Mouse (Mus musculus) E14TG2a.4 (cell line): ENCODE measurements around the gene Pdzd2.

ENCODE experiments used
- H3K27me3 ChIP-seq: 2 replicates; pipeline ENCODE4 v1.6.1; 2014; ENCODE audit warnings: low read length, control low read depth; ENCODE audit not compliant: insufficient read depth
- H3K36me3 ChIP-seq: 2 replicates; pipeline ENCODE4 v1.6.1; 2014; ENCODE audit warnings: low read length, control low read depth; ENCODE audit not compliant: insufficient read depth
- H3K4me1 ChIP-seq: replicated peaks from 2 replicates; pipeline ENCODE4 v1.6.1; 2014; ENCODE audit warnings: low read depth, low read length, control low read depth
- H3K4me3 ChIP-seq: replicated peaks from 2 replicates; pipeline ENCODE4 v1.5.1; 2014; ENCODE audit warnings: mild to moderate bottlenecking, low read length
- H3K9me3 ChIP-seq: 2 replicates; pipeline ENCODE4 v1.6.1; 2014; ENCODE audit warnings: low read length, control low read depth
- CTCF ChIP-seq: conservative IDR thresholded peaks from 2 replicates; pipeline ENCODE4 v1.5.1; 2014; ENCODE audit warnings: low read length
- NANOG ChIP-seq: IDR thresholded peaks from 2 replicates; pipeline ENCODE4 v1.6.1; 2014; ENCODE audit warnings: borderline replicate concordance, low read length, mixed read lengths
- POU5F1 ChIP-seq: IDR thresholded peaks from 2 replicates; pipeline ENCODE4 v1.6.1; 2014; ENCODE audit warnings: low read length, borderline replicate concordance

The Pdzd2 gene

GRCm38 (mm10) chr15:12431188-12431587 lies 308.5 kb downstream of the Pdzd2 start:
- Histone ChIP-seq H3K4me3 (no peak overlapping the region), H3K9me3 (no peaks in the 10 kb centered on the region), H3K27me3 (no peaks in the 10 kb centered on the region), H3K4me1 (peaks cover 48% of the 10 kb centered on the region), H3K36me3 (no peaks in the 10 kb centered on the region)
- TF ChIP-seq NANOG (no peak), CTCF (no peak), POU5F1 (no peak)

- peaks cover 49% of the 10 kb centered on the region for H3K4me1 ChIP-seq
- H3K36me3 ChIP-seq = no peaks in the 10 kb centered on the region
- no peak overlapping the region for H3K4me3 ChIP-seq
- H3K27me3 ChIP-seq = no peaks in the 10 kb centered on the region
- no peak for TF ChIP-seq CTCF
- no peak for TF ChIP-seq NANOG
- no peak for TF ChIP-seq POU5F1
- no peaks in the 10 kb centered on the region for H3K9me3 ChIP-seq
Measured at GRCm38 (mm10) chr15:12430670-12431069, 309.1 kb downstream of the Pdzd2 start.

GRCm38 (mm10) chr15:12429572-12430431 lies 309.9 kb downstream of the Pdzd2 start:
- H3K4me3 ChIP-seq = no peak overlapping the region
- H3K4me1 ChIP-seq = peaks cover 49% of the 10 kb centered on the region
- H3K36me3 ChIP-seq = no peaks in the 10 kb centered on the region
- no peaks in the 10 kb centered on the region for H3K27me3 ChIP-seq
- H3K9me3 ChIP-seq = no peaks in the 10 kb centered on the region
- TF ChIP-seq CTCF (no peak), POU5F1 (no peak), NANOG (no peak)

GRCm38 (mm10) chr15:12427818-12428217 lies 311.9 kb downstream of the Pdzd2 start:
- H3K27me3 ChIP-seq = no peaks in the 10 kb centered on the region
- H3K9me3 ChIP-seq = no peaks in the 10 kb centered on the region
- H3K4me3 ChIP-seq = no peak overlapping the region
- TF ChIP-seq NANOG (no peak), POU5F1 (no peak), CTCF (no peak)
- H3K4me1 ChIP-seq = peaks cover 55% of the 10 kb centered on the region
- no peaks in the 10 kb centered on the region for H3K36me3 ChIP-seq

- Histone ChIP-seq H3K4me3 (no peak overlapping the region), H3K36me3 (no peaks in the 10 kb centered on the region), H3K9me3 (no peaks in the 10 kb centered on the region), H3K27me3 (no peaks in the 10 kb centered on the region), H3K4me1 (peaks cover 59% of the 10 kb centered on the region)
- no peak for TF ChIP-seq CTCF
- TF ChIP-seq NANOG = no peak
Measured at GRCm38 (mm10) chr15:12426342-12426741, 313.4 kb downstream of the Pdzd2 start.

- H3K9me3 ChIP-seq = no peaks in the 10 kb centered on the region
- H3K4me1 ChIP-seq = peaks cover 53% of the 10 kb centered on the region
- peak overlapping the region; percentile 18; the same call in 1 of the 2 replicates for H3K4me3 ChIP-seq
- TF ChIP-seq CTCF (no peak), POU5F1 (no peak), NANOG (no peak)
- no peaks in the 10 kb centered on the region for H3K36me3 ChIP-seq
- H3K27me3 ChIP-seq = no peaks in the 10 kb centered on the region
Measured at GRCm38 (mm10) chr15:12425049-12425627, 314.6 kb downstream of the Pdzd2 start.

GRCm38 (mm10) chr15:12424187-12424586 lies 315.5 kb downstream of the Pdzd2 start:
- H3K9me3 ChIP-seq = no peaks in the 10 kb centered on the region
- H3K36me3 ChIP-seq = no peaks in the 10 kb centered on the region
- H3K27me3 ChIP-seq = no peaks in the 10 kb centered on the region
- no peak overlapping the region for H3K4me3 ChIP-seq
- TF ChIP-seq NANOG (peak; percentile 96), POU5F1 (no peak)
- H3K4me1 ChIP-seq = peaks cover 51% of the 10 kb centered on the region

- Histone ChIP-seq H3K27me3 (no peaks in the 10 kb centered on the region), H3K9me3 (no peaks in the 10 kb centered on the region)
- TF ChIP-seq NANOG = no peak
- no peak for TF ChIP-seq POU5F1
- TF ChIP-seq CTCF = no peak
Measured at GRCm38 (mm10) chr15:12420915-12421314, 318.8 kb downstream of the Pdzd2 start.

GRCm38 (mm10) chr15:12420376-12420775 lies 319.3 kb downstream of the Pdzd2 start:
- Histone ChIP-seq H3K36me3 (no peaks in the 10 kb centered on the region), H3K27me3 (peaks cover 3% of the 10 kb centered on the region; the same call in 1 of the 2 replicates), H3K4me1 (peaks cover 37% of the 10 kb centered on the region), H3K9me3 (no peaks in the 10 kb centered on the region), H3K4me3 (no peak overlapping the region)
- no peak for TF ChIP-seq POU5F1
- no peak for TF ChIP-seq NANOG
- no peak for TF ChIP-seq CTCF

More at GRCm38 (mm10) chr15:12420915-12421314, 318.8 kb downstream of the Pdzd2 start:
- Histone ChIP-seq H3K36me3 (no peaks in the 10 kb centered on the region), H3K4me1 (peaks cover 42% of the 10 kb centered on the region), H3K4me3 (no peak overlapping the region)
